In genomic region chr1:38626388-38626738, GRCm38 (mm10) we compare ENCODE assay signal across 8 mouse cellular contexts. TPM values are rescaled to one million over a fixed set of nuclear protein-coding genes. Genes with fewer than 3 reads are reported as not detected.
A peak's percentile ranks its signal among the peaks of the same experiment; 100 is the strongest.
DNase-seq lines count a peak whose midpoint lies in the region; ATAC-seq and TF ChIP-seq lines count a peak whose summit lies in the region.

No protein-coding gene starts in this region.

- 7% methylated on average over 10 of the region's 10 CpGs for WGBS in kidney, adult 2 months
- WGBS in hindbrain, embryonic 16.5 days = under 1% methylated on average over 10 of the region's 10 CpGs
- under 1% methylated on average over 10 of the region's 10 CpGs for WGBS in midbrain, embryonic 15.5 days

- H3K9ac ChIP-seq in hindbrain, embryonic 16.5 days (ENCODE audit: low read depth, low read length) = peak overlapping the region; percentile 97
- peak overlapping the region; percentile 83 for H3K9ac ChIP-seq in midbrain, embryonic 15.5 days

- no peak overlapping the region for H3K27ac ChIP-seq in kidney, adult 2 months (ENCODE audit: insufficient read depth, low read depth, low read length)
- H3K27ac ChIP-seq in cortical plate, adult 2 months (ENCODE audit: insufficient read depth, low read length) = peak overlapping the region; percentile 4; the same call in 1 of the 2 replicates
- peak overlapping the region; percentile 96 for H3K27ac ChIP-seq in hindbrain, embryonic 16.5 days (ENCODE audit: low read depth, low read length)
- peak overlapping the region; percentile 96 for H3K27ac ChIP-seq in midbrain, embryonic 15.5 days

- peaks cover 7% of the 10 kb centered on the region; the same call in 1 of the 2 replicates for H3K27me3 ChIP-seq in kidney, adult 2 months (replicated peaks; ENCODE audit: control insufficient read depth, insufficient read depth, low read length)
- H3K27me3 ChIP-seq in hindbrain, embryonic 16.5 days (replicated peaks; ENCODE audit: control insufficient read depth, insufficient read depth, low read length) = no peaks in the 10 kb centered on the region
- no peaks in the 10 kb centered on the region for H3K27me3 ChIP-seq in midbrain, embryonic 15.5 days (replicated peaks)

- no peak for TF ChIP-seq POLR2A in kidney, adult 2 months (IDR thresholded peaks at IDR 0.05; ENCODE audit: low read depth, low read length)
- no peak for TF ChIP-seq POLR2A in cortical plate, adult 2 months (IDR thresholded peaks at IDR 0.05; ENCODE audit: extremely low read depth, insufficient read depth, low read length)

- no peak for DNase-seq in kidney, adult 2 months
- no peak for DNase-seq in kidney, adult 11 months
- DNase-seq in NIH3T3 (ENCODE audit: low read depth) = peak; percentile 10
- no peak for DNase-seq in c-Kit-positive CD71-positive TER-119-positive erythroid progenitor cells, embryonic 14.5 days (ENCODE audit: low spot score)
- DNase-seq in right cerebral cortex, postnatal 4 days = no peak

- no peaks in the 10 kb centered on the region for H3K36me3 ChIP-seq in kidney, adult 2 months (ENCODE audit: control insufficient read depth, insufficient read depth, low read length)
- no peaks in the 10 kb centered on the region for H3K36me3 ChIP-seq in hindbrain, embryonic 16.5 days (ENCODE audit: control insufficient read depth, insufficient read depth, low read length)
- no peaks in the 10 kb centered on the region for H3K36me3 ChIP-seq in midbrain, embryonic 15.5 days (replicated peaks)

- TF ChIP-seq CTCF in kidney, adult 2 months (conservative IDR thresholded peaks at IDR 0.05; ENCODE audit: insufficient read depth, insufficient read length, low read depth, low read length) = no peak
- no peak for TF ChIP-seq CTCF in cortical plate, adult 2 months (IDR thresholded peaks at IDR 0.05; ENCODE audit: extremely low read depth, insufficient read depth, low read length)

- peak overlapping the region; percentile 42 for H3K4me3 ChIP-seq in kidney, adult 2 months (ENCODE audit: insufficient read depth, low read depth, low read length)
- H3K4me3 ChIP-seq in cortical plate, adult 2 months (ENCODE audit: insufficient read depth, low read length) = peak overlapping the region; percentile 52
- H3K4me3 ChIP-seq in hindbrain, embryonic 16.5 days (ENCODE audit: low read length) = peak overlapping the region; percentile 85
- H3K4me3 ChIP-seq in midbrain, embryonic 15.5 days = peak overlapping the region; percentile 74

- peak; percentile 6; the same call in 1 of the 2 replicates for ATAC-seq in hindbrain, embryonic 16.5 days
- ATAC-seq in midbrain, embryonic 15.5 days (replicated peaks) = no peak; the same call in none of the 2 replicates

- H3K4me2 ChIP-seq in hindbrain, embryonic 16.5 days (ENCODE audit: low read length) = peak overlapping the region; percentile 84
- peak overlapping the region; percentile 80 for H3K4me2 ChIP-seq in midbrain, embryonic 15.5 days

- no peaks in the 10 kb centered on the region for H3K4me1 ChIP-seq in kidney, adult 2 months (ENCODE audit: control insufficient read depth, insufficient read depth, low read length)
- no peaks in the 10 kb centered on the region; the same call in 1 of the 2 replicates for H3K4me1 ChIP-seq in cortical plate, adult 2 months (ENCODE audit: control insufficient read depth, insufficient read depth, low read length)
- peaks cover 23% of the 10 kb centered on the region for H3K4me1 ChIP-seq in hindbrain, embryonic 16.5 days (ENCODE audit: control insufficient read depth, insufficient read depth, low read depth, low read length)
- peaks cover 50% of the 10 kb centered on the region for H3K4me1 ChIP-seq in midbrain, embryonic 15.5 days

- no peaks in the 10 kb centered on the region for H3K9me3 ChIP-seq in hindbrain, embryonic 16.5 days (ENCODE audit: control insufficient read depth, low read length)
- no peaks in the 10 kb centered on the region for H3K9me3 ChIP-seq in midbrain, embryonic 15.5 days

RNA-seq across cellular contexts. Expression of gene Aff3, which starts 38.4 kb away (rescaled TPM):
- polyA plus RNA-seq in kidney, adult 2 months (2012; rRNA removed) = 1.5 and 2.2 TPM in 2 replicates
- polyA plus RNA-seq in cortical plate, adult 2 months (2012; rRNA removed) = 24.1 and 25.3 TPM in 2 replicates
- polyA plus RNA-seq in hindbrain, embryonic 16.5 days (2015; fragmentation: Nextera tagmentation; extraction: Ambion mirVana) = 8.4 TPM in 2 replicates
- polyA plus RNA-seq in midbrain, embryonic 15.5 days (2015; fragmentation: Nextera tagmentation; extraction: Ambion mirVana) = 38.0 and 38.1 TPM in 2 replicates
